Mouse (Mus musculus) cortical plate, adult 2 months (tissue): ENCODE measurements around the gene Idua.
"Not testable (repeated sequence)": the region's sequence is repeated elsewhere in the genome, so short reads cannot be mapped to it uniquely, and the experiment has no call there.

Source experiments
- CTCF ChIP-seq: fragments of 200-500 bp; IDR thresholded peaks from 2 replicates; pipeline ENCODE4 v1.5.1; 2011; ENCODE audit warnings: mild to moderate bottlenecking, control low read depth, low read length; ENCODE audit not compliant: insufficient read depth; ENCODE audit errors: extremely low read depth
- POLR2A ChIP-seq: fragments of 200-500 bp; IDR thresholded peaks from 2 replicates; pipeline ENCODE4 v1.6.1; 2011; ENCODE audit warnings: mild to moderate bottlenecking, low read length, control low read depth; ENCODE audit not compliant: insufficient read depth; ENCODE audit errors: extremely low read depth

GRCm38 (mm10) chr5:108634088-108634487, 26.0 kb upstream of the Idua start:
- not testable (repeated sequence) for TF ChIP-seq CTCF, POLR2A
